Mouse (Mus musculus): ENCODE measurements at regions not wholly inside any gene's neighbourhood (a gene's known extent, or its start where the extent isn't known, plus 50 kb on each side); places are given as distances from the start of the nearest gene placed in this dataset.
A peak's percentile ranks its signal among the peaks of the same experiment; 100 is the strongest.

DNA sequence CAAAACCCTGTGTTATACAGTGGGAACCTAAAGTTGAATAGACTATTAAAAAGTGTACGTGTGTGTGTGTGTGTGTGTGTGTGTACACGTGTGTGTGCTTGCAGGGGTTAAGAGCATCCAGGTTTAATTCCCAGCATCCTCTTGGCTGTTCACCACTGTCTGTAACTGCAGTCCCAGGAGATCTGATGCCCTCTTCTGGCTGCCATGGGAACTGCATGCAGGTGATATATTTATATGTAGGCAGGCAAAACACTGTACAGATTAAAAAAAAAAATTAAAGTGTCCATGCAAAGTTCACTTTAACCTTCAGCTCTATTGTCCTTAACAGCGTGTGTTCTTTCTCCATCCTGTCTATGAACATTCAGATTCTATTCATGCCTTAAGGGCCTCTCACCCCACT lies 454.1 kb downstream of the Rnf144b start:
- DNase-seq (ENCODE audit: low read depth, low spot score), result no peak

DNA sequence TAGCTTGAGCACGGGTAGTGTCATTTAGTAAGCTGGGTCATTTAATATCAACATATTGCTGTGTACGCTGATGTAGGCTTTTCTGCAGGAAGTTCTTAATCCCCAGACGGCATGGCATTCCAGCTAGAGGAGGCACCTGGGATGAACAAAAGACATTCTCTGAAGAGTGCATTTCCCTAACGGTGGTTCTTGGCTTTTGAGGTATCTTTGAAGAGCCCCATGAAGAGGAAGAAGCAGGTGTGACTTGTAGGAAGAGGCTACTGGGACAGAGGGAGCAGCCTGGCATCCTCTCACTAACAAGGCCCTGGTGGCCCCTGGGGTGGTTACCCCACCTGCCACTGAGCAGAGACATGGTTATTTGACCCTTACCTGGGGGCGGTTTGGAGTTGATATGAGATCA lies 457.7 kb downstream of the Rnf144b start:
- no peak for DNase-seq (ENCODE audit: low read depth, low spot score)

DNA sequence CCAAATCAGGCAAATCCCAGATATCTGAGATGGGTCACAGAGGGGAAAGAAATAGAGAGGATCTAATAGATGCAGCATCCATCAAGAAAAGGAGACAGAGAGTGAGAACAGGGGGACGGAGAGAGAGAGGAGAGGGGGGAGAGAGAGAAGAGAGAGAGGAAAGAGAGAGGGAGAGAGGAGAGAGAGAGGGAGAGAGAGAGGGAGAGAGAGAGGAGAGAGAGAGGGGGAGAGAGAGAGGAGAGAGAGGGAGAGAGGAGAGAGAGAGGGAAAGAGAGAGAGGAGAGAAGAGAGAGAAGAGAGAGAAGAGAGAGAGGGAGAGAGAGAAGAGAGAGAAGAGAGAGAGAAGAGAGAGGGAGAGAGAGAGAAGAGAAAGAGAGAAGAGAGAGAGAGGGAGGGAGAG lies 462.7 kb downstream of the Rnf144b start:
- no peak for DNase-seq (ENCODE audit: low read depth, low spot score)

DNA sequence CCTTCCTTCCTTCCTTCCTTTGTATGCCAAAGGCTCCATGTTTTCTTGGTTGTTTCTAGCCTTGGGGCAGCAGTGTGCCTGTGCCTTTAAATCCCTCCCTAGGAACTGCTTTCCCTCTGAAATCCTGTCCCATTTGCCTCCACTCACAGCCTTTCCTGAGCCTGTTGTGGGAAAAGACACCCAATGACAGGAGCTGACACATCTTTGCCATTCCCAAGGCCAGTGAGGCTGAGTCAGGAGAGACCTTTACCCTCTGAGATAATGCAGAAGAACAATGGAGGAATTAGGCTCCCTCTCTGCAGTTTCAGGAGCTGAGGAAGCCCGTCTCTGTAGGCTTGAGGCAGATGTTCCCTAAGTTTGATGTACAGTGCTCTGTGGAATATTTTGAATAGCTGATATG lies 480.2 kb downstream of the Rnf144b start:
- no peak for DNase-seq (ENCODE audit: low read depth, low spot score)

DNA sequence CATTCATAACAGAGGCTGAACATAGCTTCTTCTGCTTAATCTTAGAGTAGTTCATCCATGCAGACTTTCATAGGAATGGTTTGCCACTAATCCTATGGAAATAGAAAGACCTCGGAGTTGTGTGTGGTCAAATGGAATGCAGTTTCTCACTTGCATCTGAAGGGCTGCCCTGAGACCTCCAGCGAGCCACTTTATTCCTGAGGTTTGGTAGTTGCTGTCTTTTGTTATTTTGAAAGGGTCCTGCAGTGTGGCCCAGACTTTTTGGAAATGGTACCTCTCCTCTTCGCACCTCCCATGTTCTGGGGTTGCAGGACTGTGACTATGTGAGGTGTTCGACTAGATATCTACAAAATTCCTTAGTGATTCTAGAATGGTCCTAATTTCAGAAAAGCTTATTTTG lies 489.0 kb downstream of the Rnf144b start:
- no peak for DNase-seq (ENCODE audit: low read depth, low spot score)

DNA sequence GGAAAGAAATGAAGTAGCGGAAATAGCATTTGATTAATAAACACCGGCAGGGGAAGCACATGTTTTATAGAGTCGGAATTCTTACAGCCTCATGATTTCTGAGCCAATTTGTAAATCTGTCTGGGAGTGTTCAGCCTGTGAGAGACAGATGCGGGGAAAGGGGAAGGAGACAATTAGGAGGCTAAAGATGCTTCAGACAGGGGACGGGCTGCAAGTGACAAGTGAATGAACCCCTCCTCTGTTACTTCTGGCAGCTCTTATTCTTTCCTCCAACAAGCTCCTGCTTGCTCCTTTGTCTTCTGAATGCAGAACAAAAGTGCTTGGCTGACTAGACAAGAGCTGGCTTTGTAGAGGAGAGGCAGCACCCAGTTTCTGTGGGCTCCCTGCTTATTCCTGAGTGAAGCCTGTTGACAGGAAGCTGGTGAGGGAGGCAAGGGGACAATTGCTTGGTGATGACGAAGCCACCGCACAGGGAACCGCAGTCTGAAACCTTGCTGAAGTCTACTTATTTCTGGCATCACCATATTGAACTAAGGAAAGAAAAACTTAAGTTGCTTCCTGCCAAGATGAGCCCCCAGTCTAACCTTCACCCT lies 514.2 kb downstream of the Rnf144b start:
- DNase-seq (ENCODE audit: low read depth, low spot score), result no peak

DNA sequence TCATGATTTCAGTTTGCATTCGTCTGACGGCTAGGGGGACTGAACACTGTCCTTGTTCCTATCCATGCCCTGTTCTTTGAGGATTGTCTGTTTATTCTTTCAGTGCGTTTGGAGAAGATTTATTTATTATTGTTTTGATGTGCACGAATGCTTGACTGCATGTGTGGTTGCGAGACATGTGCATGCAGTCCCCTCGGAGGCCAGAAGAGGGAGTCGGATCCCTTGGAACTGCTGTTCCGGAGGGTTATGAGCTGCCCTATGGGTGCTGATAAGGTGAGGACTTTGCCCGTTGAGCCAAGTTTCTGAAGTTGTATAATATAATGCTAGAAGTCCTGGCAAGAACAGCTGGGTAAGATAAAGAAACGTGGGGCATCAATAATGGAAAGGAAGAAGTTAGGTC lies 519.9 kb downstream of the Rnf144b start:
- DNase-seq (ENCODE audit: low read depth, low spot score), result peak; percentile 13

DNA sequence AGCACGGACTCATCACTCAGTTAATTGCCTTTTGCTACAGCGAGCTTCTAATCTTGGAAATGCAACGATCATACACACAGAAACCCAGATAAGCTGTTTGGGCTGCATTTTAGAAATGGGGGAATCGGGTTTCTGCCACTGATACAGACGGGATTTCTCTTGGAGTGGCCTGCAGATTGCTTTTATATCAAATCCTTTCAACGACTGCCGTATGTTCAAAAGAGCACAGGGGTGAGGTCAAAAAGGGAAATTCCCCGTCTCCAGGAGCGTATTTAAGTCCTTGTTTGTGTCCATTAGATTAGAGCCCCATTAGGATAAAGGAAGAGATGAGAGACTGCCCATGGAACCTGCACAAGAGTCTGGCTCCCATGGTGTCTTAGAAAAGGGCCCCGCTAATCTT lies 522.6 kb downstream of the Rnf144b start:
- no peak for DNase-seq (ENCODE audit: low read depth, low spot score)

DNA sequence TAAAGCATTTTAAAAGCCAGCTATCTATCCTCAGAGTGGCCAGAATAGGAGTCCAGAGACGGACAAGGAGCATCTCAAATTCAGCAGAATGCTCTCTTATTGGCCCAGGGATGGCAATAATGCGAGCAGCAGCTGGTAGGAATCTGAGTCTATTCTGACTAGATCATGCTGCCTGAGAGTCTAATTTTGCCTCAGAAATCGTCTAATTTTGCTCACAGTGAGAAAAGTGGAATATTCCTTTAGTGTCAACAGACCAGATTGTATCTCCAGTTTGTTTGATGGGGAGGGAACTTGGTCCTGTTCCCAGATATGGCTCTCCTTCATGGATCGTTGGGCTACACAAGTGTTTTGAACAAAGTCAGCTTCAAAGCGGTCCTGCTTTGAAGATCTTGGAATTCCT lies 525.2 kb downstream of the Rnf144b start:
- DNase-seq (ENCODE audit: low read depth, low spot score), result no peak

DNA sequence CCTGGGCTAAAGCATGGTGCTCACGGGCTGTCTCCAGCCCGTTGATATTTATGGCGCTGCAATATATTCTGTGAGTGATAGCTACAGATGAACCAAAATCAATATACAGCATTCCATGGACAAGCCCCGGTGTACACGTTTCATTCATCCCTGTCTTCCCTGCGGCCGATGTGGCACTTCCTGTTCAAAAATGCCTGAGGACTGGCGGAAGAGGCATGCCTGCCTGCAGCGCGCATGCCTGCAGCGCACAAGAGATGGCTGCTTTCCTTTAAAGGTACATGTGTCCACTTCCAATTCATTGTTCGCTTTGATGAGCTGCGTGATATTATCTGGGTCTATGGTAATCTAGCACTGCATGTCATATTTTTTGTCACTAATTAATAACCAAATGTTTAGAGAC lies 527.6 kb downstream of the Rnf144b start:
- DNase-seq (ENCODE audit: low read depth, low spot score), result no peak

DNA sequence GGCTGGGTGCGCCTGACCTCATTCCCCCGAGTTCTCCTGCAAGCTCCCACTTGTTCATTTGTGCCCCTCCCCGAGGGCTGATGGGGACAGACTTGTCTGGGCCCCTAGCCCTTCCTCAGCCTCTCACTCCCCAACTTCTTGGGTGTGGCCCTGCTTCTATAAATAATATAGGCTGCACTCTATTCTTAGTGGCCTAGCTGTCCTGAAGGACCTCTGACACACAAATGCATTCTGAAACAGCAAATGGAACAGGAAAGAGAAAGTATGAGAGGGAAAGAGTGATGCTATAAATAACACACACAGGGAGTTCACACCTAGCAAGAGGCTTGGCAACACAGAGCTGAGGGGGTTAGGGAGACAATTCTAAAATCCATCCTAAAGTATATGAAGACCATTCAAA lies 544.0 kb downstream of the Rnf144b start:
- DNase-seq (ENCODE audit: low read depth, low spot score), result no peak

DNA sequence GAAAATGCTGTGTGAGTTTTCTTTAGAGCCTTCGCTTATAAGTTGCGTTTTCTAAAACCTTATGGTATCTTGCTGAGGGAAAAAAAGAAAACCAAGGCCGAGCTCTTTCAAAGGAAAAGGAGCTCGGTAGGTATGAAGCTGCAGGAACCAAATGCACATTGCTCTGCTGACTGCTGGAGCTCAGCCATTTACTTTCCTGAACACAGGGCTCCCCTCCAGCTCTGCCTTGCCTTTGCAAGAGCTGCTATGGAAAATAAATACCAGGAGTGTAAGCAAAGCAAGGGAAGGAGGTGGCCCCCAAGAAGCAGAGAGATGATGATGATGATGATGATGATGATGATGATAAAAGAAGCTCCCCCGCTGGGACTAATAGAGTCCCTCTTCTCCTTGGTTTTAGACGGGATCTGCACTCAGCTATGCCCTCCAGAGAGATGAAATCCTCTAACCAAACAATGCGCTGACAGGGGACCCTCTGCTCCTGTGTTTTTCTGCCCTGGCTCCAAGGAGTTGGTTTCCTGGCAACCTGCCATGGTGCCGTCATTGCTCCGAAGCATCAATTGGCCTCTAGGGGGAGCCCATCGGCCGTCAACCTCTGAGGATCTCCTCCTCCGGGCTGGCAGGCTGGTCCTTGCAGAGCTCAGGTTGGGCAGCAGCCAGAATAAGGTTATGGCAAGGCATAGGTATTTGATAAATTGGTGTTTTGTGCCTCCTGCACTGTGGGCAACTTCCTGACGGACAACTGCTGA lies 544.7 kb downstream of the Rnf144b start:
- DNase-seq (ENCODE audit: low read depth, low spot score), result peak; percentile 54

DNA sequence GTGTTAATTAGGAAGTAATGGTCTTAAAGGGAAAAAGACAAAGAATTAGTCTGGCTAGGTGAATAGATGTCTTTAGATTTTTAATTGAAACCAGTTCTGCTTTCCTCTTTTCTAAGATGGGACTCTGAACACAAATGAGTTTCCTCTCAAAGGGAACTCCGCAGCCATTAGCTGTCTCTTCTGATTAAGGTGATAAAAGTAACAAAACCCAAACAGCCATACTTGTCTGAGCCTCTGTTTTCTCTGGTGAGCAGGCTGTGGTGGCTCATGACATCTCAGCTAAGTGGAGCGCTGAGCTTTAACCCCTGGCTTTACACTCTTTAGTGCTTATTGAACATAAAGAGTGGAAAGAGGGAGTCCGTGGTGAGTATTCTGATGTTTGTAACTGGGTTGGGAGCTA lies 565.7 kb downstream of the Rnf144b start:
- DNase-seq (ENCODE audit: low read depth, low spot score), result no peak

DNA sequence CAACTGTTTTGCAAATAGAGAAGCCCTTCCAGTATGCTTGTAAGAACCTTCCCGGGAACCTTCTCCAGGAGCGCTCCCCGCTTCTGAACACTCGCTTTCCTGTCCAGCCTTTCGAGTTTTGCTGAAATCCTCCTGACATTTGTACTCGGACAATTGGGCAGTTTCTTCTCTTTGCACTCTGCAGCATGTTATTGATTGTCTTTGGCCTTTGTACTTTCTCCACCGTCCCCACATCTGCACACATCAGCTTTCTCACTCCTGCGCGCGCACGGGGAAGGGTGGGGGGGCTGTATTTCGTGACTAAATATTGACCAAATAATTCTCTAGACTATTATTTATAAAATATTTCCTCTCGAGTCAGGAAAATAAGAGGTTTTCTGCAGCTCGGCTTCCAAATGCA lies 567.2 kb upstream of the Id4 start:
- no peak for DNase-seq (ENCODE audit: low read depth, low spot score)

DNA sequence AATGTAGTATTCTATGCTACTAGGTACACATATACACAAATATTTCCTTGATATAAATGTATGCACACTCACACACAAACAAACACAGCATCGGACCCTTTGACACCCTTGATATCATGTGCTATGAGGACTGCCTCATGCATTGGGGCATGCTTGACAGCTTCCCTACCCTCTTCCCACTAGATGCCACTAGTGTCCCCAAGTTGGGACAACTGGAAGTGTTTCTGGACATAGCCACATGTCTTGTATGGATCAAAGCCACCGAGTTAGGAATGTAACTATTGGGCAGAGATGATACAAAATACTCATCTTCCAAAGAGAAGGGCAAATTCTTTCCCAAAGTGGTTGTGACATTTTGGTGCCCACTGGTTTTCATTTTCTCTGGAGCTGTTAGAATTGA lies 565.2 kb upstream of the Id4 start:
- no peak for DNase-seq (ENCODE audit: low read depth, low spot score)

DNA sequence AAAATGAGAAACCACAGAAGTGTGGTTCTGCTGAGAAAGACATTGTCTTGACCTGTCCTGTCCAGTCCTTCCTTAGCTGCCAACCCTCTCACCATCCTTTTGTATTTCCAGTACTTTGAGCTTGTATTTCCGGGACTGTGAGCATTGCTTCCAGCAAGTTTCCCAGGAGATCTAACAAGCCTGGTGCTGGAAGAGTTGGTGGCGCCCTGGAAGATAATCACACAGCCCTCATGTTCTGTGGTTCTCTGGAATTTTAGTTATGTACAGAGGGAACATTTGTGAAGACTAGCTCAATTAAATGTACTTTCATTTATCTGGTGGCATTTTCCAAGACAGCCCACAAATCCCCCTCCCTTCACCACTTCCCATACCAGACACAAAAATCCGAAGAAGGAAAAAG lies 560.5 kb upstream of the Id4 start:
- no peak for DNase-seq (ENCODE audit: low read depth, low spot score)

DNA sequence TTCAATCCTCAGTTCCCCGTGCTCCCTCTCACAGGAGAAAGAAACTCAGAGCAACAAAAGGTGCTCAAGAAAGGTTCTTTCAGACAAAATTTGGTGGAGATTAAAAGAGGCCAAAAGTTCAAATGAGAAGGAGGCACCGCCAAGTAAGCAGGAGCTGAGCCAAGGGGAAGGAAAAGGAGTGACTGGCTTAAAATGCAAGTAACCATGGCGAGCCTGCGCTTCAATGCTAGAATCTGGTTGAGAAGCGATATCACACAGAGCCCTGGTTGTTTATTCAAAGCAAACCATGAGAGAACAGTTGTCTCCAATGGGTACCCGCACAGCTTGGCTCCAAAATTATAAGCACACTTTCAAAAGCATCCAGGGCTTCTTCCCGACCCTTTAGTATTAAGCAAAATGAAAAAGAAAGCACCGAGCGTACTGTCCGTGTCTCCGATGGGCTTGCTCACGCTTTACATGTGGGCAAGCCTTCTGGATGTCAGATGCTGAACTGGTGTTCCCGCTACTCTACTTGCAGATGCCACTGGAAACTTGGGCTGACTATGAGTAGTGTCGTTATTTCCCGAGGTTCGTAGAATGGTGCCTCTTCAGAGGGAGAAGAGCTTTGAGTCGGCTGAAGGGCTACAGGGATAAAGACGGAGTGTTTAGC lies 552.9 kb upstream of the Id4 start:
- no peak for DNase-seq (ENCODE audit: low read depth, low spot score)

DNA sequence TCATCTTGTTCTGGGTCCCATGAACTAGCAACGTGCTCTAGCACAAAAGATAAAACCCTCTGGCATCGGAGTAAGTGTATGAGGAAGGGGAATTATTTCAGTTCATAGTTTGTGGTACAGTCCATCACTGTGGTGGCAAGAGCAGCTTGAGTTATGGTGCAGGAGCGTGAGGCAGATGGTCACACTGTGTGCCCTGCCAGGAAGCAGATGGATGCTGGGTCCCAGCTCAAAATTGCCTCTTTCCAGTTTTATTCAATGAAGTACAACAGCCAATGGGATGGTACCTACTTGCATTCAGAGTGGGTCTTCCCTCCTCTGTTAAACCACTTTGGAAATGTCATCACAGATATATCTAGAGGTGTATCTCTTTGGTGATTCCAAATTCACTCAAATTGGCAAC lies 551.7 kb upstream of the Id4 start:
- DNase-seq (ENCODE audit: low read depth, low spot score), result no peak

DNA sequence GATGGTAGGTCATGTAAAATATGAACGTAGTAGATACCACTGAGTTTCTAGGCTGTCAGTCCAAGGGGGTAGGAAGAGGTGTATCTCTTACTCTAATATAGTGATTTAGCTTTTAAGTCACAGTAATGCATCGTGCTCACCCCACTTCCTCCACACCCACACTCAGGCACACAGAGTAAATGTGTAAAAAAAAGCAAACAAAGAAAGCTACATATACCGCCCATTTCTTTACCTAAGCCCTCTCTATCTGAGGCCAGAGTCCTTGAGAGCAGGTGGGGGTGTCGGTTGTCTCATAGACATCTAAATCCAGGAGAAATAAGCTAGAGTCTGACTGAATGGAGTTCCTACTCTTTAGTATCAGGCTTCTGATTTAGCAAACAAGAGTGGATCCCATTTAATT lies 548.5 kb upstream of the Id4 start:
- no peak for DNase-seq (ENCODE audit: low read depth, low spot score)

DNA sequence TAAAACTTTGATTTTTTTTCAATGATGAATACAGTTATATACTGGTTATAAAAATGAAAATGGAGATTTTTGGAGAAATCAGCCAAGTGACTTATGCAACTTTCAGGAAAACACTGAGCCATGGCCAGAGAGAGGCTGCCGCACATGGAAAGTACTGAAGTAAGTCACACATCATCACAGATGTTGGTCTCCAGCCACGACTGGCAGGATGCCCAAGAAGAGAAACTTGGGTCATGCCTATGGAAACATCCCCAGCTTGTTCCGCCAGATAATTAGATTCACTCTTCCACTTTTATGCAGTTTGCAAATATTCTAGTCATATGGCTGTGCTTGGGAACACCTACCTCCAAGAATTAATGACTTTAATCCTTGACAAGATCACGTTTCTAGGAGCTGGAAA lies 544.8 kb upstream of the Id4 start:
- DNase-seq (ENCODE audit: low read depth, low spot score), result no peak

DNA sequence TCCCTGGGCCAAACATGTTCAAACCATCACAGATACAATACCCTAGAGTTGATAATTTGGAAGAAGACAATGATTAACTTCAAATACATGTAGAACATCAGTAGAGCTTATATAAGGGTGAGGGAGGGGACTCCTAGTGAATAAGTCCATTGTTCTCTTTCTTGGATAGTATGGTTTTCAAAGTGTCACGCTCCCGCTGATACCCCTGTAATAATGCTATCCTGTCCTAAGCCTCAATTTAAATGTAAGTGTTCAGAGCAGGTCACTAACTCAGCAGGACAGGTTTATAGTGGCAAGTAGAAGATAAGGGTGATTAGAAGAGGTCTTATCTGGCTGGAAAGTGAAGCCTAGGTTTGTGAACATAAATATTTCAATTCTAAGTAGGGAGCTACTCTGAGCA lies 540.4 kb upstream of the Id4 start:
- DNase-seq (ENCODE audit: low read depth, low spot score), result no peak

DNA sequence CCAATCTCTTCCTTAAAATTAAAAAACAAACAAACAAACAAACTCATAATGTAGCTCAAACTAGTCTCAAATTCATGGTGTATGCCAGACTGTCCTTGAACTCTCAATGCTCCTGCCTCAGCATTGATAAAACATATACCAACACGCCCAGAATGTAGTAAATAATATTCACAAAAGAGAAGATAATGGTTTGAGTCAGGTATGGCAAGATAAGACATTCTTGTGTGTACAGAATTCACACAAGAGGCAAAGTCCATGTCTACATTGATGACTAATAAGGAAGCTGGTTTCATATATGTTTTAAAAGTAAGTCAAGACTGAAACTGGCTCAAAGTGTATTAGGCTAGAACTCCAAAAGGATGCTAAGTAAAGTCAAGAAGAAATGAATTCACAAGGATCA lies 526.6 kb upstream of the Id4 start:
- DNase-seq (ENCODE audit: low read depth, low spot score), result no peak

DNA sequence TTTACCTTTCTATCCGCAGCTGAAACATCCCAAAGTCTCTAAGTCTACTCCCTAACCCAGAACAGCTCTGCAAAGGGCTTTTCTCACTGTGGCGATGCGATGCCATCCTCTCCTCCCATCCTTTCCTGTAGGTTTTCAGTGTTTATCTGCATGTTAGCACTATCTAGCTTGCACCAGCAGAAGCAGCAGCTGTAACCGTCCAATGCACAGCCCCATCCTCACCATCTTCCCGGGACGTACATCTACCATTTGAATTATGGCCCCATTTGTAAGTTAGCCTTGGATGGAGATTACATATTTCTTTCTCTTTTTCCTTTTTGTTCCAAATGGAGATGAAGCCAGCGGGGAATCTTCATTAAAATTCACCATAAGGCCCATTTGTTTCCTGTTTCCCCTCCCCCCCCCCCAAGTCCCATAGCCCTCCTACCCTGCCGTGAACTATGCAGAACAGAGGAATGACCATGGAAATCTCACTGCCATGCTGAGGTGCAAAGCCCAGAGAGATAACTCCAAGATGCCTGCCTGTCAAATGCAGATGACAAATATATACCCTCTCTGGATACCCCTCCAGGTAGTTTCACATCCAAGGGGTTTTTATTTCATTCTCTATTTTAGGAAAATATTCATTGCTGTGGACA lies 525.5 kb upstream of the Id4 start:
- DNase-seq (ENCODE audit: low read depth, low spot score), result no peak
